In genomic region chr8:4403960-4404879, GRCm38 (mm10) we compare ENCODE assay signal across 8 mouse cellular contexts.
DNase-seq lines count a peak whose midpoint lies in the region; ATAC-seq and TF ChIP-seq lines count a peak whose summit lies in the region.

No protein-coding gene starts in this region.

- no peaks in the 10 kb centered on the region for H3K9me3 ChIP-seq in kidney, postnatal 0 days (replicated peaks; ENCODE audit: low read length)
- H3K9me3 ChIP-seq in midbrain, embryonic 10.5 days (replicated peaks): peaks cover 13% of the 10 kb centered on the region; the same call in 1 of the 2 replicates

- no peak for TF ChIP-seq POLR2A in thymus, adult 2 months (IDR thresholded peaks at IDR 0.05; ENCODE audit: control insufficient read depth, extremely low read depth, insufficient read depth, low read length, poor library complexity)

- DNase-seq in CD4-positive helper T cell, adult 2 months (ENCODE audit: low read depth, low spot score): peak; percentile 14
- DNase-seq in adrenal gland, postnatal 14 days: peak; percentile 48
- DNase-seq in heart, adult 8-10 months (ENCODE audit: low spot score): peak; percentile 19
- DNase-seq in kidney, postnatal 0 days (ENCODE audit: low spot score): peak; percentile 59
- DNase-seq in midbrain, embryonic 10.5 days (ENCODE audit: low spot score): no peak
- no peak for DNase-seq in thymus, postnatal 14 days
- DNase-seq in thymus, adult 2 months: no peak
- DNase-seq in layer of hippocampus, postnatal 36 days: no peak

- H3K27ac ChIP-seq in kidney, postnatal 0 days: peak overlapping the region; percentile 71
- H3K27ac ChIP-seq in midbrain, embryonic 10.5 days (replicated peaks): peak overlapping the region; percentile 76
- no peak overlapping the region for H3K27ac ChIP-seq in thymus, adult 2 months (ENCODE audit: control insufficient read depth, insufficient read depth, low read length)

- peak; percentile 70 for ATAC-seq in kidney, postnatal 0 days (replicated peaks; ENCODE audit: low FRiP score, low read depth)

- H3K4me2 ChIP-seq in kidney, postnatal 0 days (ENCODE audit: low read length): peak overlapping the region; percentile 75

- TF ChIP-seq CTCF in kidney, postnatal 0 days (IDR thresholded peaks at IDR 0.05; ENCODE audit: low read depth): no peak
- TF ChIP-seq CTCF in thymus, adult 2 months (IDR thresholded peaks at IDR 0.05; ENCODE audit: borderline replicate concordance, control insufficient read depth, extremely low read depth, insufficient read depth, low read length, poor library complexity): no peak

- H3K4me1 ChIP-seq in kidney, postnatal 0 days (replicated peaks; ENCODE audit: insufficient read depth, low read length): no peaks in the 10 kb centered on the region
- peaks cover 6% of the 10 kb centered on the region for H3K4me1 ChIP-seq in midbrain, embryonic 10.5 days
- no peaks in the 10 kb centered on the region for H3K4me1 ChIP-seq in thymus, adult 2 months (replicated peaks; ENCODE audit: control insufficient read depth, insufficient read depth, low read length)

- H3K36me3 ChIP-seq in kidney, postnatal 0 days (ENCODE audit: insufficient read depth, low read length): no peaks in the 10 kb centered on the region
- H3K36me3 ChIP-seq in midbrain, embryonic 10.5 days: no peaks in the 10 kb centered on the region
- H3K36me3 ChIP-seq in thymus, adult 2 months (ENCODE audit: control insufficient read depth, insufficient read depth, low read length): no peaks in the 10 kb centered on the region

- 38% methylated on average over 19 of the region's 19 CpGs for WGBS in kidney, postnatal 0 days
- WGBS in midbrain, embryonic 10.5 days: 62% methylated on average over 19 of the region's 19 CpGs
- WGBS in thymus, adult 2 months: 42% methylated on average over 19 of the region's 19 CpGs

- peak overlapping the region; percentile 37 for H3K4me3 ChIP-seq in kidney, postnatal 0 days (replicated peaks; ENCODE audit: low read depth, low read length)
- H3K4me3 ChIP-seq in midbrain, embryonic 10.5 days: peak overlapping the region; percentile 48
- no peak overlapping the region for H3K4me3 ChIP-seq in thymus, adult 2 months (ENCODE audit: control insufficient read depth, insufficient read depth, low read length)

- H3K27me3 ChIP-seq in kidney, postnatal 0 days (ENCODE audit: insufficient read depth, low read length): no peaks in the 10 kb centered on the region
- no peaks in the 10 kb centered on the region for H3K27me3 ChIP-seq in midbrain, embryonic 10.5 days (ENCODE audit: low read depth, poor library complexity, severe bottlenecking)
- no peaks in the 10 kb centered on the region for H3K27me3 ChIP-seq in thymus, adult 2 months (ENCODE audit: control insufficient read depth, insufficient read depth, low read length)

- peak overlapping the region; percentile 48; the same call in 1 of the 2 replicates for H3K9ac ChIP-seq in kidney, postnatal 0 days (ENCODE audit: low read depth, low read length)

Comparison
In these comparisons a context has a peak if more than half of its experiments do, and no peak if none do; other contexts are left out.
1. DNase-seq: peak in CD4-positive helper T cell, adult 2 months (single experiment), adrenal gland, postnatal 14 days (single experiment), heart, adult 8-10 months (single experiment) and kidney, postnatal 0 days (single experiment); none in midbrain, embryonic 10.5 days (single experiment), thymus, postnatal 14 days (single experiment), thymus, adult 2 months (single experiment) and layer of hippocampus, postnatal 36 days (0 of 2).